Mouse (Mus musculus): ENCODE data around the gene Gm10309.

DNA sequence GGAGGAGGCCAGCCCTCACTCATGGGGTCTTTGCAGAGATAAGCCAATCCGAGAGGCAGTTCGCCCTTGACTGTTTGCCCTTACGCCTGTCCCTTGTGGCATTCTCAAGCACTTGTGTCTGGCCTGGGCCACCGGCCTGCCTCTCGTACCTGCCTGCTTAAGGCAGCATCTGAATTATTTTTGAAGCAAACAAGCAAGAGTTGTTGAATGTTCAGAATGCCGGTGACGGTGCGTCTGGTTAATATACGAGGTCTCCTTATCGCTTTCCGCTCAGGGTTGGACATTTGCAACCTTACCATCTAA, 28.5 kb upstream of the Gm10309 start:
- TF ChIP-seq POLR2A (IDR thresholded peaks at IDR 0.05; ENCODE audit: low read depth, low read length), result no peak
- no peak for TF ChIP-seq CTCF (IDR thresholded peaks at IDR 0.05; ENCODE audit: extremely low read depth, insufficient read depth, insufficient read length, insufficient replicate concordance)

Data from spleen, adult 2 months (tissue).